In the genomic region with DNA sequence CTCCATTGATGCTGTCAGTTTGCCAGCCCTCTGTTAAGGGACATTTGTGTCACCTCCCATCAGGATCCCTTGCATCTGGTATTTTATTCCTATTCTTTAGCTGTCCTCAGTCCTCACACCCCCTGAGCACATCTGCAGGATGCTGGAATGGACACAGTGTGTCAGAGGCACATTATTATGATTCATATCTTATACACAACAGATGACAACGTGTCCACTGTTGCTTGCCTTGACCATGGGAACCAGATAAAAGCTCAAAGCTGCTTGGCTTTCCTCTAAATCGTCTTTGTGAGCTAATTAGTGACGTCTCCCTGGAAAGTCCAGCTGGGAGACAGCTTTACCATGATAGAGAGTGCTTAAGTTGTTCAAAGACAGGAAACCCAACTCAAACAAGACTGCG, we compare ENCODE assay signal across 19 mouse cellular contexts.
A peak's percentile ranks its signal among the peaks of the same experiment; 100 is the strongest.
DNase-seq lines count a peak whose midpoint lies in the region; ATAC-seq and TF ChIP-seq lines count a peak whose summit lies in the region.
"Had no signal": no experiment of that assay in that cellular context is flagged by ENCODE, and none has a peak within 500 bp of the region (broad histone marks: within the 10 kb centered on the region; RNA-seq: fewer than 3 reads in every experiment).

No protein-coding gene starts in this region.

- 44% methylated on average over 4 of the region's 4 CpGs for WGBS in intestine, embryonic 15.5 days
- 45% methylated on average over 4 of the region's 4 CpGs for WGBS in intestine, postnatal 0 days
- 25% methylated on average over 4 of the region's 4 CpGs for WGBS in lung, embryonic 16.5 days
- 33% methylated on average over 4 of the region's 4 CpGs for WGBS in heart, postnatal 0 days

- no peaks in the 10 kb centered on the region for H3K36me3 ChIP-seq in intestine, embryonic 15.5 days
- H3K36me3 ChIP-seq in intestine, postnatal 0 days (ENCODE audit: control insufficient read depth, insufficient read depth), result no peaks in the 10 kb centered on the region
- no peaks in the 10 kb centered on the region for H3K36me3 ChIP-seq in lung, embryonic 16.5 days (ENCODE audit: control insufficient read depth, insufficient read depth, low read length)
- no peaks in the 10 kb centered on the region for H3K36me3 ChIP-seq in heart, postnatal 0 days (replicated peaks; ENCODE audit: control insufficient read depth, insufficient read depth, low read length)
- H3K36me3 ChIP-seq: embryonic facial prominence, embryonic 12.5 days; forebrain, embryonic 10.5 days; hindbrain, embryonic 13.5 days; liver, embryonic 12.5 days; neural tube, embryonic 12.5 days had no signal

- TF ChIP-seq EP300 in heart, postnatal 0 days (IDR thresholded peaks at IDR 0.05; ENCODE audit: low read depth), result no peak

- H3K4me1 ChIP-seq in intestine, embryonic 15.5 days (replicated peaks), result 0 out of 2 replicates have a peak, but pooled peaks cover 3% of the 10 kb centered on the region
- H3K4me1 ChIP-seq in intestine, postnatal 0 days (replicated peaks; ENCODE audit: control insufficient read depth, insufficient read depth, low read length), result no peaks in the 10 kb centered on the region
- peaks cover 5% of the 10 kb centered on the region; the same call in 1 of the 2 replicates for H3K4me1 ChIP-seq in lung, embryonic 16.5 days (replicated peaks; ENCODE audit: control insufficient read depth, insufficient read depth, low read length)
- no peaks in the 10 kb centered on the region for H3K4me1 ChIP-seq in heart, postnatal 0 days (ENCODE audit: control insufficient read depth, insufficient read depth)
- H3K4me1 ChIP-seq: forebrain, embryonic 10.5 days; hindbrain, embryonic 13.5 days; liver, embryonic 12.5 days; neural tube, embryonic 12.5 days had no signal

- DNase-seq in lung, adult 18-20 months, result no peak
- peak; percentile 39 for DNase-seq in heart, postnatal 0 days (ENCODE audit: low spot score)
- DNase-seq in heart, postnatal 4 days, result peak; percentile 29
- no peak for DNase-seq in left cerebral cortex, postnatal 14 days (ENCODE audit: low spot score in 2 of 2)
- DNase-seq: adrenal gland, adult 2 months; cerebellum, adult 11-12 months; cerebellum, postnatal 36 days; layer of hippocampus, postnatal 36 days; left cerebral cortex, postnatal 4 days; thymus, adult 2 months had no signal

- TF ChIP-seq CTCF in intestine, postnatal 0 days (IDR thresholded peaks at IDR 0.05; ENCODE audit: low read depth), result no peak
- no peak for TF ChIP-seq CTCF in heart, postnatal 0 days (IDR thresholded peaks at IDR 0.05; ENCODE audit: low read depth)

- H3K27me3 ChIP-seq in intestine, embryonic 15.5 days (replicated peaks), result no peaks in the 10 kb centered on the region
- no peaks in the 10 kb centered on the region for H3K27me3 ChIP-seq in intestine, postnatal 0 days (replicated peaks; ENCODE audit: control insufficient read depth, insufficient read depth, low read length)
- no peaks in the 10 kb centered on the region for H3K27me3 ChIP-seq in lung, embryonic 16.5 days (ENCODE audit: control insufficient read depth, insufficient read depth, low read depth, low read length)
- H3K27me3 ChIP-seq in heart, postnatal 0 days (ENCODE audit: control insufficient read depth, insufficient read depth, low read length), result no peaks in the 10 kb centered on the region
- H3K27me3 ChIP-seq: embryonic facial prominence, embryonic 12.5 days; hindbrain, embryonic 13.5 days; liver, embryonic 12.5 days; neural tube, embryonic 12.5 days had no signal

- H3K4me3 ChIP-seq in intestine, embryonic 15.5 days (replicated peaks), result no peak overlapping the region
- H3K4me3 ChIP-seq in intestine, postnatal 0 days (ENCODE audit: low read depth, low read length), result no peak overlapping the region
- H3K4me3 ChIP-seq in lung, embryonic 16.5 days (ENCODE audit: low read length), result no peak overlapping the region
- H3K4me3 ChIP-seq in heart, postnatal 0 days (ENCODE audit: low read depth, low read length), result no peak overlapping the region
- H3K4me3 ChIP-seq: embryonic facial prominence, embryonic 12.5 days; forebrain, embryonic 10.5 days; hindbrain, embryonic 13.5 days; liver, embryonic 12.5 days; neural tube, embryonic 12.5 days had no signal

- H3K27ac ChIP-seq in intestine, embryonic 15.5 days, result peak overlapping the region; percentile 33; the same call in 1 of the 2 replicates
- H3K27ac ChIP-seq in intestine, postnatal 0 days (ENCODE audit: low read depth, low read length), result no peak overlapping the region
- peak overlapping the region; percentile 65 for H3K27ac ChIP-seq in lung, embryonic 16.5 days (ENCODE audit: low read length)
- no peak overlapping the region for H3K27ac ChIP-seq in heart, postnatal 0 days (ENCODE audit: low read depth)
- H3K27ac ChIP-seq: embryonic facial prominence, embryonic 12.5 days; forebrain, embryonic 10.5 days; hindbrain, embryonic 13.5 days; liver, embryonic 12.5 days; neural tube, embryonic 12.5 days had no signal

- no peak overlapping the region for H3K9ac ChIP-seq in intestine, embryonic 15.5 days
- H3K9ac ChIP-seq in intestine, postnatal 0 days (ENCODE audit: low read depth, low read length), result no peak overlapping the region
- no peak overlapping the region for H3K9ac ChIP-seq in lung, embryonic 16.5 days (ENCODE audit: low read length)
- H3K9ac ChIP-seq in heart, postnatal 0 days (replicated peaks; ENCODE audit: low read depth, low read length), result no peak overlapping the region
- H3K9ac ChIP-seq: embryonic facial prominence, embryonic 12.5 days; hindbrain, embryonic 13.5 days; liver, embryonic 12.5 days; neural tube, embryonic 12.5 days had no signal

- no peak overlapping the region for H3K4me2 ChIP-seq in intestine, embryonic 15.5 days (replicated peaks)
- no peak overlapping the region for H3K4me2 ChIP-seq in intestine, postnatal 0 days (replicated peaks; ENCODE audit: low read depth)
- H3K4me2 ChIP-seq in lung, embryonic 16.5 days (ENCODE audit: low read depth, low read length), result no peak overlapping the region
- H3K4me2 ChIP-seq in heart, postnatal 0 days (ENCODE audit: low read depth, low read length), result no peak overlapping the region
- H3K4me2 ChIP-seq: embryonic facial prominence, embryonic 12.5 days; hindbrain, embryonic 13.5 days; liver, embryonic 12.5 days; neural tube, embryonic 12.5 days had no signal

- H3K9me3 ChIP-seq in intestine, embryonic 15.5 days, result no peaks in the 10 kb centered on the region
- no peaks in the 10 kb centered on the region for H3K9me3 ChIP-seq in intestine, postnatal 0 days (ENCODE audit: control insufficient read depth)
- H3K9me3 ChIP-seq in lung, embryonic 16.5 days (ENCODE audit: control insufficient read depth, low read length), result no peaks in the 10 kb centered on the region
- no peaks in the 10 kb centered on the region for H3K9me3 ChIP-seq in heart, postnatal 0 days (replicated peaks; ENCODE audit: control insufficient read depth, low read length)
- H3K9me3 ChIP-seq: embryonic facial prominence, embryonic 12.5 days; forebrain, embryonic 10.5 days; hindbrain, embryonic 13.5 days; liver, embryonic 12.5 days; neural tube, embryonic 12.5 days had no signal

- intact Hi-C loops in left cerebral cortex, postnatal 14 days (cut with DNase I), result no loop called here

- ATAC-seq in intestine, embryonic 15.5 days, result 0 out of 2 replicates have a peak, but pooled peaks have one; percentile 41
- no peak for ATAC-seq in intestine, postnatal 0 days
- peak; percentile 98 for ATAC-seq in lung, embryonic 16.5 days (ENCODE audit: low read depth)
- ATAC-seq in heart, postnatal 0 days (ENCODE audit: insufficient read depth, low read depth), result peak; percentile 75
- ATAC-seq: CD4-positive, CD25-positive, alpha-beta regulatory T cell, adult 4 months; liver, embryonic 12.5 days had no signal

Comparison
In these comparisons a context has a peak if more than half of its experiments do, and no peak if none do; other contexts are left out.
1. H3K27ac ChIP-seq: peak in intestine, embryonic 15.5 days (single experiment) and lung, embryonic 16.5 days (single experiment); none in intestine, postnatal 0 days (single experiment) and heart, postnatal 0 days (single experiment).
2. DNase-seq: peak in heart, postnatal 0 days (single experiment) and heart, postnatal 4 days (single experiment); none in lung, adult 18-20 months (0 of 2) and left cerebral cortex, postnatal 14 days (0 of 2).